Mouse (Mus musculus): ENCODE measurements around the gene Dok5.

DNA sequence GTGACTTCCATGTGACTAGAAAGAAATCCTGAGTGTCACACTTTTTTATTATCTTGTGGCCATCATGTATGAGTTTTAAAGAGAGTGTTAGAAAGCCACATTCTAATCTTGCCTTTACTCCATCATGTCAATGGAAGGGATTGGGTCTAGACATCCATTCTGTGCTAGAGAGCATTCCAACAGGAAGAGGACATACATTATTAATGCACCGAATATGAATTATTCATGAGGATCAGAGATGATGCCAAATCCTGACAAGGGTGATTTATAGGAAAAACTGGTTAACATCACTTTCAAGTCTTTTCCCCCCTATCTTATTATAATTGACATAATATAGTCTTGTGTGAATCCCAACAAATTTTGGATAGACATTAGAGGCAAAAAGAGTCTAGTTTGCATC, 2.1 kb downstream of the Dok5 start:
- TF ChIP-seq GATA1 (IDR thresholded peaks at IDR 0.05; ENCODE audit: borderline replicate concordance, low read length) (no peak), FLI1 (IDR thresholded peaks at IDR 0.05; ENCODE audit: low read length) (no peak)

Measured in megakaryocyte, embryonic 14.5 days (primary cell).